Mouse (Mus musculus) ovary, postnatal 10 days (tissue): ENCODE measurements around the gene Bmpr1a.
"Not testable (repeated sequence)": the region's sequence is repeated elsewhere in the genome, so short reads cannot be mapped to it uniquely, and the experiment has no call there.

ENCODE experiments used
- DNase-seq: peaks from one replicate; pipeline ENCODE4 v3.0.0; 2022; ENCODE audit warnings: low spot score

Bmpr1a gene

GRCm38 (mm10) chr14:34382921-34383704 lies 120.0 kb downstream of the Bmpr1a start:
- DNase-seq = no peak

- peak; percentile 25 for DNase-seq
These were observed 124.4 kb downstream of the Bmpr1a start for GRCm38 (mm10) chr14:34378560-34379331.

GRCm38 (mm10) chr14:34377121-34377520 lies 126.0 kb downstream of the Bmpr1a start:
- DNase-seq = no peak

GRCm38 (mm10) chr14:34375941-34376340 lies 127.2 kb downstream of the Bmpr1a start:
- DNase-seq = no peak

GRCm38 (mm10) chr14:34375415-34375904 lies 127.7 kb downstream of the Bmpr1a start, which contains the start of gene Mmrn2:
Gene Mmrn2, plus strand, starts transcription at chr14:34375465.
- no peak for DNase-seq

- DNase-seq = no peak
These were observed 128.6 kb downstream of the Bmpr1a start, which contains the start of gene Sncg for GRCm38 (mm10) chr14:34374577-34374976. Gene Sncg, minus strand, starts transcription at chr14:34374789.

GRCm38 (mm10) chr14:34373581-34373980 lies 129.6 kb downstream of the Bmpr1a start:
- DNase-seq = no peak

GRCm38 (mm10) chr14:34372646-34373045 lies 130.5 kb downstream of the Bmpr1a start:
- DNase-seq = no peak

GRCm38 (mm10) chr14:34371763-34372162 lies 131.4 kb downstream of the Bmpr1a start:
- DNase-seq = no peak

GRCm38 (mm10) chr14:34370921-34371320 lies 132.2 kb downstream of the Bmpr1a start:
- DNase-seq = no peak

GRCm38 (mm10) chr14:34370203-34370602 lies 132.9 kb downstream of the Bmpr1a start:
- no peak for DNase-seq

- DNase-seq = no peak
These were observed 138.0 kb downstream of the Bmpr1a start for GRCm38 (mm10) chr14:34365147-34365507.

GRCm38 (mm10) chr14:34364254-34365146 lies 138.6 kb downstream of the Bmpr1a start:
- not testable (repeated sequence) for DNase-seq

GRCm38 (mm10) chr14:34363490-34364253 lies 139.5 kb downstream of the Bmpr1a start:
- no peak for DNase-seq

- peak; percentile 25 for DNase-seq
These were observed 140.3 kb downstream of the Bmpr1a start for GRCm38 (mm10) chr14:34362726-34363445.

- no peak for DNase-seq
These were observed 141.0 kb downstream of the Bmpr1a start for GRCm38 (mm10) chr14:34362135-34362534.
